Mouse (Mus musculus) thymus, postnatal 36 days (tissue): ENCODE measurements around the gene Triobp.

Experiments
- DNase-seq, 2 experiments: peaks; one replicate each; pipeline ENCODE4 v3.0.0; 2022; ENCODE audit warnings: mixed read lengths in 2 of 2

Triobp gene

GRCm38 (mm10) chr15:79037913-79038328 lies 90.4 kb downstream of the Triobp start:
- peak; percentile 53 to 66 for DNase-seq

- no peak for DNase-seq
These were observed 90.8 kb downstream of the Triobp start for GRCm38 (mm10) chr15:79038331-79038730.

GRCm38 (mm10) chr15:79038853-79039252 lies 91.3 kb downstream of the Triobp start:
- peak; percentile 90 for DNase-seq

- no peak for DNase-seq
These were observed 93.2 kb downstream of the Triobp start for GRCm38 (mm10) chr15:79040501-79041416.

GRCm38 (mm10) chr15:79041585-79041984 lies 94.1 kb downstream of the Triobp start, which contains the start of gene Galr3:
Gene Galr3, plus strand, starts transcription at chr15:79041885.
- DNase-seq, result no peak

- DNase-seq, result no peak
These were observed 95.4 kb downstream of the Triobp start for GRCm38 (mm10) chr15:79042721-79043491.

- no peak for DNase-seq
These were observed 97.3 kb downstream of the Triobp start for GRCm38 (mm10) chr15:79044837-79045236.

GRCm38 (mm10) chr15:79048186-79048585 lies 100.7 kb downstream of the Triobp start:
- DNase-seq, result no peak

- DNase-seq, result no peak
These were observed 102.8 kb downstream of the Triobp start for GRCm38 (mm10) chr15:79050160-79050845.

GRCm38 (mm10) chr15:79050964-79051363 lies 103.4 kb downstream of the Triobp start:
- DNase-seq, result no peak

GRCm38 (mm10) chr15:79051461-79052360 lies 104.2 kb downstream of the Triobp start:
- no peak for DNase-seq

GRCm38 (mm10) chr15:79052366-79052765 lies 104.8 kb downstream of the Triobp start:
- DNase-seq, result no peak
